Mouse (Mus musculus) heart, adult 2 months (tissue): ENCODE data around the gene Btbd17.

Experiments used
- CTCF ChIP-seq: fragments of 200-600 bp; IDR thresholded peaks from 2 replicates; pipeline ENCODE4 v1.8.1; 2022; ENCODE audit warnings: antibody characterized with exemption, mild to moderate bottlenecking, moderate library complexity
- EP300 ChIP-seq: fragments of 200-500 bp; IDR thresholded peaks from 2 replicates; pipeline ENCODE4 v1.6.1; 2011; ENCODE audit warnings: low read depth, low read length, control low read depth; ENCODE audit not compliant: insufficient read depth
- POLR2A ChIP-seq: fragments of 200-500 bp; IDR thresholded peaks from 2 replicates; pipeline ENCODE4 v1.6.1; 2011; ENCODE audit warnings: mild to moderate bottlenecking, low read depth, low read length, control low read depth; ENCODE audit not compliant: insufficient read depth

GRCm38 (mm10) chr11:114814873-114815592, 19.3 kb upstream of the Btbd17 start:
- TF ChIP-seq CTCF (no peak), POLR2A (no peak), EP300 (no peak)
